Mouse (Mus musculus): ENCODE measurements around the gene Cplx3.

The Cplx3 gene

GRCm38 (mm10) chr9:57638651-57639459 is 32.8 kb upstream of the Cplx3 start:
- DNase-seq (ENCODE audit: low spot score): peak; percentile 70

GRCm38 (mm10) chr9:57637741-57638322 is 31.8 kb upstream of the Cplx3 start:
- no peak for DNase-seq (ENCODE audit: low spot score)

DNA sequence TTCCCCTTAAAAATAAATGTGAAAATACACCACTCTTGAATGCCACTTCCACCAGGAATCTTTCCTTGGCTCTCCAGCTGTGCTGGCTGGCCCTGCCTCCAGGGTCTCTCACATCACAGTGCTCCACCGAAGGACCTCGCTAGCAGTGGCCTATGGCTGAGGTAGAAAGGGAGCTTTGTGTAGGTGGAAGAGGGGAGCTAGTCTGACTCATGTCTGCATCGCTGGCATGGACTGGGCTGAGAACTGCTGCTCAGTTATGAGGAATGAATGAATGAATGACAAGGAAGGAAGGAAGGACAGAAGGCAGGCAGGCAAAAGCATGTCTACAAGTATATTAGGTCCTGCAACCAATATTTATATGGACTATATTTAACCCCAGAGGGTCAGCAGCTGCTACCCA is 31.2 kb upstream of the Cplx3 start:
- DNase-seq (ENCODE audit: low spot score): no peak

DNA sequence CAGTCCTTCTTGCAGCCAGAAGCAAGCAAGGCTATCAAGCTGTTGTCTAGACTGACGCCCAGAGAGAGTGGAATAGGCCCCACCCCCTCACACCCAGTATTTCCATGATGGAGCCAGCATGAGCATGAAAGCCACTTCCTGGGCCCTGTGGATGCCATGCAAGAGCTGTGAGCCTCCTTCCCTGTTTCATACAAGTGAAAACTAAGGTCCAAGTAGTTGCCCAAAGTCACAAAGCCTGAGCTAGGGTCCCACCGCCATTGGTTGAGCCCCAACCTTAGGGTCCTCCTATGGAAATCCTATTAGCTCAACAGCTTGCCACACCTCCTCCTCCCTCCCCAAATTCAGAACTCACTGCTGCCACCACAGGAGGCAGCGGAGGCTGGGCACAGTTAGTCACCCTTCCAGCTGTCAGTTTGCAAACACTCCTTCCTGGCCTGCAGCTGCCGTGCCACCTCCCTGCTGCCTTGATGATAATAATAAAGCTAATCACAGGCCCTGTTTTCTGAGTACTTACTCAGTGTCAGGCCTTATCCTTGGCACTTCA is 27.5 kb upstream of the Cplx3 start:
- DNase-seq (ENCODE audit: low spot score): no peak

- peak; percentile 77 for DNase-seq (ENCODE audit: low spot score)
Observed at GRCm38 (mm10) chr9:57629118-57629874, 23.2 kb upstream of the Cplx3 start.

GRCm38 (mm10) chr9:57628717-57629116 is 22.6 kb upstream of the Cplx3 start:
- DNase-seq (ENCODE audit: low spot score): no peak

- no peak for DNase-seq (ENCODE audit: low spot score)
Observed at GRCm38 (mm10) chr9:57627892-57628291, 21.8 kb upstream of the Cplx3 start.

- DNase-seq (ENCODE audit: low spot score): no peak
Observed at GRCm38 (mm10) chr9:57627191-57627590, 21.1 kb upstream of the Cplx3 start.

DNA sequence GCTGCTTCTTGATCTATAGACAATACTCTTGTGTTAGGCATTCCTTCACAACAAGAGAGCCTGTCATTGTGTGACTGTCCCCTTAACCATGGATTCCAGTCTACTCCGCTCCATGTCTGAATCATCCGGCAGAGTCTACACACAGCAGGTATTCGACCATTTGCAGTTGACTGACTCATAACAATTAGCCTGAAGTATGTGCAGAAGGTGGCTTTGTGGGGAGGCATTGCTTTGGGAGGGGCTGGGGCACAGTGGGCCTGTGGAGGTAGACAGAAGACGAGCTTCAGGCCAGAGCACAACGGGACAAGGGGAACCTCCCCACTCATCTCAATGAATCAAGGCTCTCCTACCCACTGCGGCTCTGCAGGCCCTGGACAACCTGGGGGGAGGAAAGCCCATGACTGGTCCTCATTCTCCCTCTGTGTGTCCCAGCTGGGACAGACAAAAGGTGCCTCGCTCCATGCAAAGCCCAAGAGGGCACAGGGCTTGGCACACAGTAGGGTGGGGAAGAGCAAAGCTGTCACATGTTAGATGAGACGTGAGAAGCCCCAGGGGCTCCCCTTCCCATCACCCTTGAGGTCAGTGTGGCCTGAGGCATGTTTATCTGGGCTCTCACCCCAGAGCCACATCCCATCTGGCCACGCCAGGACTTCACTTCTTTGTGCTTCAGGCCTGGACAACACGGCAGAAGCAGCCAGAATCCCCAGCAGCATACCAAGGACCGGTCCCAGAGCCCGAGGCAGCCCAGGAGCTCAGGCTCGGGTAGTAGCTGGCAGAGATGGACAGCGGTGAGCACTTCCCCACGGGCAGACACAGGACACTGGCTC is 19.8 kb upstream of the Cplx3 start:
- DNase-seq (ENCODE audit: low spot score): no peak

GRCm38 (mm10) chr9:57624295-57624694 is 18.2 kb upstream of the Cplx3 start:
- DNase-seq (ENCODE audit: low spot score): no peak

DNA sequence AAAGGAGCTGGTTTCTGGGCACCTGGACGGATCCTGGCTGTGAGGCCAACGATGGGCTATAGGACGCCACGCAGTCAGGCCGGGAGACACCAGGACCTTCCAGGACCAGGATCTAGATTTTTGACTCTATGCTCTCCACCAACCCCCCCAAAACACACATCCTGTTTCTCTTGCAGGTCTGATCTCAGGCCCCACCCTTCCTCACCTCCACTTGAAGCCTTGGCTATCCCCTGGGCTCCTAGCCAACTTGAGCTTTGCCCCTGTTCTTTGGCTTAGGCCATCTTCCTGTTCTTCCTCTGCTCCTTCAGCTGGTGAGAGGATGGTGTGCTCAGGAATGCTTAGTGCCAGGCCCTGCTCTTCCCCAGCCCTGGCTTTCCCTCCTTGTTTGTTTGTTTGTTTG is 14.6 kb upstream of the Cplx3 start, which contains the start of gene Lman1l:
TSS of gene Lman1l (minus strand) at position 101 of the 400 bp plus-strand sequence.
- DNase-seq (ENCODE audit: low spot score): no peak

- no peak for DNase-seq (ENCODE audit: low spot score)
Observed at GRCm38 (mm10) chr9:57618854-57619253, 12.8 kb upstream of the Cplx3 start.

GRCm38 (mm10) chr9:57617556-57618169 is 11.6 kb upstream of the Cplx3 start:
- DNase-seq (ENCODE audit: low spot score): no peak

GRCm38 (mm10) chr9:57614786-57615185 is 8.7 kb upstream of the Cplx3 start:
- DNase-seq (ENCODE audit: low spot score): no peak

DNA sequence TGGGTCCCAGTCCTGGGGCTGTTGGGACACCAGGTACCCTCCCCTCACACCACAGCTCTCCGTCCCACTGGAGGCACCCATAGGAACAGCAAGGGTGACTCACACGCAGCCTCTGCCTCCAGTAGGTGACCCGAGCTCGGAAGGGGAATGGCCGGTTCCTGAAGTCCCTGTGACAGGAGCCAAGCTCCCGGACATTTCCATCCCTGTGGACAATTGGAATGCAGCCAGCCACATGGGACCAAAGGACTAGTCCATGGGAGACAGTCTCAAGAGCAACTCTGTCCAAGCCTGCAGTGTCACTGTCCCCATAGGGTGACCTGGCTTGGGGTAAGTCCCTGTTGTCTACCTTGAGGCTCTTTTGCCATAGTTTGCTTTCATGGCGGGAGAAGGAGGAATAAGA is 7.9 kb upstream of the Cplx3 start:
- no peak for DNase-seq (ENCODE audit: low spot score)

GRCm38 (mm10) chr9:57612587-57612986 is 6.5 kb upstream of the Cplx3 start:
- no peak for DNase-seq (ENCODE audit: low spot score)

- DNase-seq (ENCODE audit: low spot score): no peak
Observed at GRCm38 (mm10) chr9:57610359-57610826, 4.3 kb upstream of the Cplx3 start.

DNA sequence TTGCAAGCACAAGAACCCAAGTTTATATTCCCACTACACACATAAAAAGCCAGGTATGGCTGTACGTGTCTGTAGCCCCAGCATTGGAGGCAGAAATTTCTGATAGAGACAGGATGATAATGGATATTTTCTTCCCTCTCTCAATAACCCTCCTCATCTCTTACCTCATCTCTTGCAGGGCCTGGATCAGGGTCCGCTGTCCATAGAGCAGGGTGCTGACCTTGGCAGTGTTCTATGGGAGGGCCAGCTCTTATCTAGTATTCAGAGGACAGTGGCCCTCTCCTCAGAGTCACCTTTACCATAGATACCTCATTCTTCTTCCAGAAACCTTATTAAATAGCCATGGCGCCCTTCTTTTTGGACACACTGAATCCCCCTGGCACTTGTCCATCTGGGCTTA is 3.7 kb upstream of the Cplx3 start:
- DNase-seq (ENCODE audit: low spot score): no peak

GRCm38 (mm10) chr9:57605503-57605902 is 578 bp downstream of the Cplx3 start:
- no peak for DNase-seq (ENCODE audit: low spot score)

DNA sequence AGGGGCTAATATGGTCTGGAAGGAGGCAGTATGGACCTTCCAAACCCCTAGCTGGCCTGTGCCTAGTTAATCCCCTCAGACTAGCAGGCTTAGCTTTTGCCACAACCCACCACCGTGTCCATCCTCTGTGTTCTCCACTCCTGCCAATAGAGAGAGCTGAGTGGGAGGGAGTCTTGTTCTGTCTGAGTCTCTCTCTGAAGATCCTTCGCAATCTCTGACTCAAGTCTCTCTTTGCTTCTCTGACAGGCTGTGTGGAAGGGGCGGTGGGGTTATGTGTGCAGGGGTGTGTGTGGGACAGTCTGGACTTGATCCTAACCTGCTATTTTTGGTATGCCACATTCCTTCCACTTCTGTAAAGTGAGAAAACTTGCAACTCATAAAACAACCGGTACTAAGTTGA is 1.2 kb downstream of the Cplx3 start:
- DNase-seq (ENCODE audit: low spot score): no peak

- no peak for DNase-seq (ENCODE audit: low spot score)
Observed at GRCm38 (mm10) chr9:57602098-57602497, 4.0 kb downstream of the Cplx3 start.

Measured in spleen, adult 12 weeks (tissue).